Mouse (Mus musculus) thymus, postnatal 0 days (tissue): Measurements from ENCODE around the gene Zbtb34. TPM values are rescaled to one million over a fixed set of nuclear protein-coding genes. Genes with fewer than 3 reads are reported as not detected.

Source experiments
- DNase-seq: peaks from one replicate; pipeline ENCODE4 v3.0.0-alpha.2; 2015; ENCODE audit warnings: low spot score
- polyA plus RNA-seq: library from polyadenylated mRNA; unstranded; fragments of >200 nt; fragmentation: Nextera tagmentation; extraction: Ambion mirVana; gene quantifications from 2 replicates; pipeline ENCODE4 v1.2.1, GENCODE M21; 2015

The Zbtb34 gene
- 3.3 and 3.7 TPM in 2 replicates for polyA plus RNA-seq

DNA sequence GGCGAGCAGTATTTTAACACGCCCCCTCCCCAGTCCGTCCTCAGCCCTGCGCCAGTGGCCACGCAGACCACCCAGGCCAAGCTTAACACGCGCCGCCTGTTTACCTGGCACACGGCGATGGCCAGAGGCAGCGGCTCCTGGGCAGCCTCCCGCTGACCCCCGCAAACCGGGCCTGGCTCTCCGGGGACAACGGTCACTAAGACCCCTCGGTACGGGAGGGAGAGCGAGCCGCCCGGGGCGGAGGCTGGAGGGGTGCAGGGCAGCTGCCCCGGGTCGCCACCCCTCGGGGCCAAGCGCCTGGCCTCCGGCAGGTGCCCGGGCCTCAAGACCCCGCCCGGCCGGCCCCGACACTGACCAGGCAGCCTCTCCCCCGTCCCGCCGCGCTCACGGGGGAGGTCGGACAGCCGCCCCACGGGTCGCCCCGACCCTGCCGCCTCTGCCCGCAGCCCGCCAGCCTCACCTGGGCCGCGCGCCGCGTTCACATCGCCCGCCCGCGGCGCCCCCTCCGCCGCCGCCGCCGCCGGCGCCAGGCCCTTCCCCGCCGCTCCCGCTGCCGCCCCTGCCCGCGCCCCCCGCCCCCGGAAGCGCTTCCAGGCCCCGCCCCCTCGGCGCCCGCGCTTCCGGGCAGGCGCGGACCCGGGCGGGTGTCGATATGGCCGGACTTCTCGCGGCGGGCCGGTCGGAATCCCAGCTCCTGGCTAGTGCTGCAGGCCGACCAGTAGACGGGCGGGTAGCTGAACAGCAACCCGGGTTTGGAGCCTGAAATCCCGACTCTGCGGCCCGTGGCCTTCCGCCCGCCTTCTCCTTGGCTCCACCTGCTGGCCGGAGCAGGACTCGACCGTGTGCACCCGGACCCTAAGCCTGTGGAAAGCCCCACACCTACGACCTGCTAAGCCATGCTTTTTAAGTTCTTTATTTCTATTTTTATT, at the start of gene Zbtb34:
Gene Zbtb34, minus strand, starts transcription at position 554 of the 929 bp plus-strand sequence.
- peak; percentile 81 for DNase-seq

DNA sequence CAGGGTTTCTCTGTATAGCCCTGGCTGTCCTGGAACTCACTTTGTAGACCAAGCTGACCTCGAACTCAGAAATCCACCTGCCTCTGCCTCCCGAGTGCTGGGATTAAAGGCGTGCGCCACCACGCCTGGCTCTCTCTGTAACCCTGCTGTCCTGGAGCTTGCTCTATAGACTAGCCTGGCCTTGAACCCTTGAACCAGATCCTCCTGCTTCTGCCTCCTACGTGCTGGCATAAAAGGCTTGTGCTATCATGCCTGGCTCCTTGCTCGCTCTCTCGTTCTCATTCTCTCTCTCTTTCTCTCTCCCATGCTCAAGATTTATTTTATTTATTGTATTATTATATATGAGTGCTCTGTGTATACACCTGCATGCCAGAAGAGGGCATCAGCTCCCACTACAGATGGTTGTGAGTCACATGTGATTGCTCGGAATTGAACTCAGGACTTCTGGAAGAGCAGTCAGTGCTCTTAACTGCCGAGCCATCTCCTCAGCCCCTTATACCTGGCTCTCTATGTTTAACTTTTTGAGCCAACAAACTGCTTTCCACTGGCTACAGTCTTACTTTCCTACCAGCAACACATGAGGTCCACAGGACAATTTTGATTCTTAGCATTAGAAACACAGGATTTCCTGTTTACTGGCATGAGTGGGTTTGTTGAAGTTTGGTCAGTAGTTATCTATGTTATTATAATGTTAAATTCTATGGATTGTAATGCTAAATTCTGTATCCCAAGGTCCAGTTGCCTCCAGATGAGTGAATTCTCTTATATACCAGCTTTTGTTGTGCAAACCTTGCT, 47.0 kb upstream of the Zbtb34 start:
- no peak for DNase-seq

DNA sequence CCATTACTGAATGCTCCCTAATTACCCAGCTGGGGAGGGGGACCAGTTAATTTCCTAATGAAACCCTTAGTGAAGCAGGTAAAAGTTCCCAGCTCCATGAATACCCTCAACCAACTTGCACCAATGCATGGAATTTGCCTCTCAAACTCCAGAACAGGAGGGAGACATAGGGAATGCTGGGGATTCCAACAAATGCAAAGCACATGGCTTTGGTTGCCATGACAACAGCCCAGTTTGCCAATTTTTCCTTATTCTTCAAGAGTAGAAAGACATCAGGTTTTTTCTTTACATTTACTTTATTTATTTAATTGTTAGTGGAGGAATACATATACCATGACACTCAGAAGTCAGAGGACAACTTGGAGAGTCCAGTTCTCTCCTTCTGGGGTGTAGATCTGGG, 44.8 kb upstream of the Zbtb34 start:
- DNase-seq: no peak

DNA sequence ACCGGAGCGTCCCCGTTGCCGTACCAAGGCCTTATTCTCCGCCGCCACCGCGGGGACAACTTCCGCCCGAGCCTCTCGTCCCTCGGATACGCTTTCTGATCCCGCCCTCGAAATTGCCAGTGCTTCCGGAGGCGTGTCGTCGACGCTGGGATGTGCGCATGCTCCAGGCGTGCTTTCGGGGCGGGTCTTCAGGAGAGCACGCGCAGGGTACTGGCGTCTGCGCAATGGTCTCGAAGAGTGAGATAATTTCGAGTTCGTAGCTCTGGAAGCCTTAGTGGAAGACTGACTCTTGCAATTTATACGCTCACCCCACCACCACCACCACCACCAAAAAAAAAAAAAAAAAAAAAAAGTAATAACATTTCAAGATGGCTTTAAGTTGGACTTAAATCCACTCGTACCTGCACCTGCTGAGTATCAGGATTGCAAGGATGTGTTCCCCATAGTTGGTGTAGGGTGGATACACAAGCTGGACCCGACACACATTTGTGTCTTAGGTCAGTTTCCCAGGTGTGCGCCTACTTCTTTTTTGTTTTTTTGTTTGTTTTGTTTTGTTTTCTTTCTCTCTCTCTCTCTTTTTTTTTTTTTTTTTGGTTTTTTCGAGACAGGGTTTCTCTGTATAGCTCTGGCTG, 37.5 kb upstream of the Zbtb34 start, which contains the start of gene Zbtb43:
Gene Zbtb43, minus strand, starts transcription at position 94 of the 632 bp plus-strand sequence.
- DNase-seq: peak; percentile 98

DNA sequence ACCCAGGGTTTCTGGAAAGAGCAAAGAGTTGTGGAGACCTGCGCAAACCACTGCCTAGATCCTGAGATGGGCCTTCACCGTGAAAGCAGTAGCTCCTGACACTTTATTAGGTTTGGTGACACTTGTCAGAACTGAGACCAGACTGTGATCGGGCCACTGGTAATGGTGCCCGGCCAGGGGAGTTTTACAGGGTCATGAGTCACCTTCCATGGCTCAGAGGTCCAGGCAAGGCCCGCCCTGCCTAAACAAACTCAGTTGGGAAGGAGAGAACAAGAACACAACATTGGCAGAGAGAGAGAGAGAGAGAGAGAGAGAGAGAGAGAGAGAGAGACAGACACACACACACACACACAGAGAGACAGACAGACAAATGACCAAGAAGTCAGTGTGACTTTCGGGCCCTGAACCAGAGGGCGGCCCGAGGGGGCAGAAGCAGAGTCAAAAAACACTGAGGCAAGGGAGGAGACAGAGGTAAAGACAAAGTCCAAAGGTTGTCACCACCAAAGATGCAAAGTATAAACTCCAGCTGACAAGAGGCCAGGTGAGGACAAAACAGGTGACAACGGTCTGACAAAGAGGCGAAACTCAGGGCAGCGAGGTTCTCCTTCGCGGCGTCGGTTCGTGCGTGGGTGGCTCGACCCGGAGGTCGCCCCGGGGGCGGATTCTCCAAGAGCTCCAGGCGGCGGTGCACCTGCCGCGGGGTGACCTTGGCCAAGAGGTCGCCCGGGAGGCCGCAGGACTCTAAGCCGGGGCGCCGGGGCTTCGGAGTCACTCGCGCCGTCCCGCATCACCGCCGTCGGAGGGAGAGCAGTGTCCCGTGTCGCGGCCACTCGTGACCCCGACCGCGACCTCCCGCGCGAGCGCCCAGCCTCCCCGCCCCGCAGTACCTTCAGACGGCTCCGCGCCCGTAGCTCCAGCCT, 36.7 kb upstream of the Zbtb34 start:
- no peak for DNase-seq

DNA sequence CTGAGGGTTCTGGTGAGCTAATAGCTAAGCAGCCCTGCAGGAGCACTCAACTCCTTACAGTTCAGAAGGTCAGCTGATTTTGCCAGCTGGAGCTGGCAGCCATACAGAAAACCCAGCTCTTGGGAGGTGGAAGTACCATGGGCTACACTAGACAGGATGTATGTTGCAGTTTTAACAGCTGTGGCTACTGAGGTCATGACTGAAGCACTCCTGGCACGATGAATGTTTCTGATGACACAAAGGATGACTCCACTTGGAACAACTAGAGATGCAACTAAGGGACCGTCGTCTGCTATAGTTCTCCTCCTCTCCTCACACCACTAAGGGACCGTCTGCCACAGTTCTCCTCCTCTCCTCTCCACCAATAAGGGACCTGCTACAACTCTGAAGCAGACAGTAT, 34.8 kb upstream of the Zbtb34 start:
- peak; percentile 22 for DNase-seq

DNA sequence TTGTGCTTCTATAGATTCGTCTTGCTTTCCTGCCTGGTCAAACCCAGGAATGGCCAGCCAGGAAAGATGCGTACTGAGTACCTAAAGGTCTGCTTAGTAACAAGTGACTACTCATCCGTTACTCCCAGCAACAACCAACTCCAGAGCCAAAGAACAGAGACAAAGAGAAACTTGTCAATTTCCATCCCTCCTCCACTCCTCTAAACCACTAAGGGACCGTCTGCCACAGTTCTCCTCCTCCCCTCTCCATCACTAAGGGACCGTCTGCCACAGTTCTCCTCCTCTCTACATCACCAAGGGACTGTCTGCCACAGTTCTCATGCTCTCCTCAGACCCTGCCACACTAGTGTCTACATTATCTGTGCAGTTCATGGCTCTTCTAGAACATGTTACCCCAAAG, 34.1 kb upstream of the Zbtb34 start:
- no peak for DNase-seq

DNA sequence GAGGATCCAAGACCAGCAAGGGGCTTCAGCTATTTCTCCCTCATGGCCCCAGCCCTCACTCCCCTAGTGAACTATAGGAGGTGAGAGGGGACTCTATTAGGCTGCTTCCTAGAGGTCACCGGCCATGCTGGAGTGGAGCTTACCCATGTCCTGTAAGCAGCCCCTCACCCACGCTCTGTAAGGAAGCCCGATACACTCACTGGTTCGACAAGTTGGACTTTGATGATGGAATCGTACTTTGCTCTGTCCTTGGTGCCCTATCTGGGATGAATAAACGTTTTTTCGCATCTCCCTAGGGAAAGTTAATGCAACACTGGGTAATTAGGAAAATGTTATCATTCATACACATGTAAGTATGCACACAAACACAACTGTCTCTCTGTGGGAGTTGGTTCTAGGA, 30.9 kb upstream of the Zbtb34 start:
- DNase-seq: no peak

DNA sequence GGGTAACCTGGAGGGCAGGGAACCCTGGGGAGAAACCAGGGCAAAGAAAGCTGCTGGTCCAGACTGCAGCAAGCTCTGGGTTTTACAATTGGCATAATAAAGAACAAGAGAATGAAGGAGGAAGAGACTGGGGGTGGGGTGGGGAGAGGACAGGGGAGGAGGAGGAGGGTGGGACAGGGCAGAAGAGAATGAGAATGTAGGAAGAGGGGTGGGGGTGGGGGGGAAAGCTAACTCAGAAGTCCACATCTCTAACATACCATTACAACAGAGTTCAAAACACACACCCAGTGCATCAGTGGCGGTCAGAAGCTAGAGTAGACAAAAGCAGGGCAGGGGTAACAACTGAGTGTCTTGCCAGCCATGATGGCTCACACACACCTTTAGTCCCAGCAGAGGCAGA, 29.9 kb upstream of the Zbtb34 start:
- no peak for DNase-seq

GRCm38 (mm10) chr2:33459660-33460059, 28.5 kb upstream of the Zbtb34 start:
- DNase-seq: no peak

DNA sequence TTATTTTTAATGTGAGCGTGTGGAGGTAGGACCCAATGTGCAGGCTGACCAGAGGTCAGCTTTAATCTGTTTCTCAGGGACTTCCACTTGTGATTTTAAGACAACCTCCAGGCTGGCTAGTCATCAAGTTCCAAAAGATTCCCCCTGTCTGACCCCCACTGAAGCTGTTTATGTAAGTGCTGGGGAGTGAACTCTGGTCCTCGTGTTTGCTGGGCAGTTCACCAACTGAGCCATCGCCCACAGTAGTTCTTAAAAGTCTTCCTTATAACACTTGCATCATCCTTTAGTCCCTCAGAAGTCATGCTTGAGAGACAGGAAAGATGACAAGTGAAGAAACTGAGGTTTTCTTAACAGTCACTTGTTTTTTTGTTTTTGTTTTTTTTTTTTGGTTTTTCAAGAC, 25.6 kb upstream of the Zbtb34 start:
- no peak for DNase-seq

DNA sequence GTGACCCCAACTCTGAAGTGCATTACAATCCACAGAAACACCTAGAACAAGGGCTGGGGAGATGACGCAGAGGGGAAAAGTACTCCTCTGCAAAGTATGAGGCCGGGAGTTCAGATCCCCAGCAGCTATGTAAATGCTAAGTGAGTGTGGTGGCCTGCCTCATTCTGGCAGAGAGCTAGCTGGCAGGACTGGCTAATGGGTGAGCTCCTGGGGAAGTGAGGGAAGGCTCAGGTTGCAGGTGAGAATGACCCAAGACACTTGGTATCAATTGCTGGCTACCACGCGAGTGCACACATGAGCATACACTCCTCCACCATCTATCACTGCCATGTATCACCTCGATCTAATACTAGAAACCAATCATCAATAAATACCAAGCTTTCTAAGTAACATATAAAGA, 25.1 kb upstream of the Zbtb34 start:
- DNase-seq: no peak

GRCm38 (mm10) chr2:33455350-33455749, 24.2 kb upstream of the Zbtb34 start:
- DNase-seq: no peak

GRCm38 (mm10) chr2:33454816-33455215, 23.7 kb upstream of the Zbtb34 start:
- DNase-seq: no peak

DNA sequence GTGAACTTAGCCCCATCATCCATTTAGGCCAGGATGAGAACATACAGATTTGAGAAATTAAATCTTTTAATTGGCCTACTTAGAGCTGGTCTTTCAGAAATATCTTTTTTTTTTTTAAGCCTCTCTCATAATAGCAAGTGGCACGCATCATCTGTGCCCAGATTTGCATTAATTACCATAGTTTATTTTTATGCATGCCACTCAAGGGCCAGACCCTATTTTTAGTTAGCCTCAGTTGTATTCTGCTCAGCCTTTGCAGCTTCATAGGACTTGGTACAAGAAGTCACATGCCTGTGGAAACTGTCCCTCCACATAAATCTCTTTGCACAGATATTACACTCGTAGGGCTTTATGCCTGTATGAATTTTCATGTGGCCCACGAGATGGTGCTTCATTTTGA, 22.4 kb upstream of the Zbtb34 start:
- no peak for DNase-seq

DNA sequence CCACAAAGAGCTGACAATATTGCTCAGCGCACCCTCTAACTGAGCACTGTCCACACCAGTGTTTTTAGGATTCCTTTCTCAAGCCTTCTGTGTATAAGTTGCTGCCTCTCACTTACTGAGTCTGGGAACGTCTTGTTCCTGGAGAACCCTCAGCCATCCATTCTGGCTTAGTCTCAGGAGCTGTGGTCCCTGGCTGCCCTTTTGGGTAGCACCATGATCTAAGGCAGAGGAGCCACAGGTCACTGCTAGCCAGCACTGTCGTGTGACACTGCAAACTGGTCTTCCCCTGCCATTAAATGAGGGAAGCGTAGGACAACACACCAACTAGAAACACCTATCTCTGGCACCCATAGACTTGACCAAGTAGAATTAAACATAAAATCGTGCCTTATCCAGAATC, 21.6 kb upstream of the Zbtb34 start:
- DNase-seq: no peak

- no peak for DNase-seq
These were observed 21.0 kb upstream of the Zbtb34 start for GRCm38 (mm10) chr2:33452140-33452539.

DNA sequence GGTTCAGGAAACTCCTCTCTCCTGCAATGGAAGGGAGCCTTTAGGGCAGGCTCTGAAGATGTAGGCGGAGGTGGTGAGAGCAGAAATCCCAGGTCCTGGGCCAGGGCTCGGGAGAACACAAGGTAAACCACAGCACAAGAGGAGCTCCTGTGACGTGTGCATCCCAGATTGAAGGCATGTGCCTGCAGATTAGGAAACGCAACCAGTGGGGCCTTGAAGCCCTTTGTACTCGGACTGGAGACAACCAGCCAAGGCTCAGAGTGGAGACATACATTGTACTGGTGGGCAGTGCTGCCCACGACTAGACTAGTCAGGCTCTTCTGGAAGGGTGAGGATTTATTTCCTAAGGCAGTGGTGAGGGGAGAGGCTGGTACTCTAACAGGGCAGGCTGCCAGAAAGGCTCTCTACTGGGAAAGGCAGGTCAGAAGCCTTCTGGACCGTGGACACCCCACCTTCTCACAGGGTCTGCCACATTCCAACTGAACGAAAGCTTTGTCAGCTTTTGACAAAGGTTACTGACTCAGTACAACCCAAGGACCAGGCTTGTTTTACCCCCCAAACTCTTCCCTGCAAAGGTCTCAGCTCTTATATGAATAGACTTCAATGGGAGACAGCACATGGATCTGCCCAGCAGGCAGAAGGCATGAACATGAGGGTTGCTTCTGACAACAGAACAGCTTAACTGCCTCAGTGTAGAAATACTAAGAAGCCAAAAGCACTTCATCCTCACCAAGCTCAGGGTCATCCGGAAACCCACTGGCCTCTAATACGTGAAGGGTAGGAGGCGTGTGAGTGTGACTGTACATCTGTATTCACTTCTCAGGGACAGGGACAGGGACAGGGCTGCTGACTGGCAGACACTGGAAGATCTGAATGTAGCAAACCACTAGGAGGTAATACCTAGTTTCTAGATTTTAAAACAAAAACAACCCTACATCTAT, 20.2 kb upstream of the Zbtb34 start:
- no peak for DNase-seq

- DNase-seq: no peak
These were observed 18.2 kb upstream of the Zbtb34 start for GRCm38 (mm10) chr2:33449119-33449873.
